Mouse (Mus musculus) forebrain, embryonic 12.5 days (tissue): ENCODE data around the gene Hist1h1t. TPM values are rescaled to one million over a fixed set of nuclear protein-coding genes. Genes with fewer than 3 reads are reported as not detected.

Experiments used
- ATAC-seq: fragments of 200-750 bp; cut with Nextera tagmentation; 2 replicates; pipeline ENCODE4 v1.8.0; 2017; ENCODE audit warnings: moderate TSS enrichment; ENCODE audit not compliant: low FRiP score
- H3K27ac ChIP-seq: fragments of 300-500 bp; sonication (generic); 2 replicates; pipeline ENCODE4 v1.5.1; 2016; ENCODE audit warnings: mild to moderate bottlenecking
- H3K27me3 ChIP-seq: fragments of 300-500 bp; sonication (generic); 2 replicates; pipeline ENCODE4 v1.6.1; 2016; ENCODE audit warnings: mild to moderate bottlenecking
- H3K36me3 ChIP-seq: fragments of 300-500 bp; sonication (generic); replicated peaks from 2 replicates; pipeline ENCODE4 v1.6.1; 2016; ENCODE audit warnings: mild to moderate bottlenecking
- H3K4me1 ChIP-seq: fragments of 300-500 bp; sonication (generic); 2 replicates; pipeline ENCODE4 v1.6.1; 2016
- H3K4me2 ChIP-seq: fragments of 300-500 bp; sonication (generic); 2 replicates; pipeline ENCODE4 v1.6.1; 2016; ENCODE audit warnings: mild to moderate bottlenecking, moderate library complexity
- H3K4me3 ChIP-seq: fragments of 300-500 bp; sonication (generic); replicated peaks from 2 replicates; pipeline ENCODE4 v1.5.1; 2016; ENCODE audit warnings: mild to moderate bottlenecking
- H3K9ac ChIP-seq: fragments of 300-500 bp; sonication (generic); 2 replicates; pipeline ENCODE4 v1.6.1; 2016; ENCODE audit warnings: mild to moderate bottlenecking
- H3K9me3 ChIP-seq: fragments of 300-500 bp; sonication (generic); 2 replicates; pipeline ENCODE4 v1.6.1; 2016
- WGBS: fragments of 180-500 bp; shearing (Covaris S2); methylation state at CpG from one replicate; pipeline ENCODE4 v1.1.7; 2016; 5-methylcytosine and 5-hydroxymethylcytosine counted together
- polyA plus RNA-seq: library from polyadenylated mRNA; unstranded; fragments of >200 nt; fragmentation: Nextera tagmentation; extraction: Ambion mirVana; gene quantifications from 2 replicates; pipeline ENCODE4 v1.2.1, GENCODE M21; 2016

Hist1h1t gene
- polyA plus RNA-seq, 1 experiment from 2014 or later = not detected

DNA sequence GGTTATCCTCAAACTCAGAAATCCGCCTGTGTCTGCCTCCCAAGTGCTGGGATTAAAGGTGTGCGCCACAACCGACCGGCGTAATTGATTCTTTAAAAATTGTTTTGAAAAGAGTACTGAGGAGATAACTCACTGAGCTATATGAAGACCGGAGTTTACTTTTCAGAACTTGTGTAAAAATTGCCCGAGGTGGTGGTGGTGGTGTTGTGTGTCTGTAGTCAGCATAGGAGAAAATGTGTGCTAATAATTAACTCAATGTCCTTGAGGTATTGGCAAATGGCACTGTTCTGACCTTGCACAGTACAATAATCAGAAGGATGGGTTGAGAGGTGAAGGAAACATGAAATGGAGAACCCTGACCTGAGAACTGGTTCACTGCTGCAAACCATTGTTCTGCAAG is 7.7 kb upstream of the Hist1h1t start:
- no peaks in the 10 kb centered on the region for H3K27me3 ChIP-seq
- H3K4me2 ChIP-seq = no peak overlapping the region
- ATAC-seq = no peak
- H3K36me3 ChIP-seq = no peaks in the 10 kb centered on the region
- H3K4me3 ChIP-seq = no peak overlapping the region
- no peak overlapping the region for H3K27ac ChIP-seq
- H3K9ac ChIP-seq = no peak overlapping the region
- no peaks in the 10 kb centered on the region for H3K9me3 ChIP-seq
- WGBS = 92% methylated on average over 7 of the region's 7 CpGs
- peaks cover 16% of the 10 kb centered on the region for H3K4me1 ChIP-seq

GRCm38 (mm10) chr13:23688956-23689355 is 6.7 kb upstream of the Hist1h1t start:
- Histone ChIP-seq H3K4me3 (no peak overlapping the region), H3K36me3 (no peaks in the 10 kb centered on the region)

DNA sequence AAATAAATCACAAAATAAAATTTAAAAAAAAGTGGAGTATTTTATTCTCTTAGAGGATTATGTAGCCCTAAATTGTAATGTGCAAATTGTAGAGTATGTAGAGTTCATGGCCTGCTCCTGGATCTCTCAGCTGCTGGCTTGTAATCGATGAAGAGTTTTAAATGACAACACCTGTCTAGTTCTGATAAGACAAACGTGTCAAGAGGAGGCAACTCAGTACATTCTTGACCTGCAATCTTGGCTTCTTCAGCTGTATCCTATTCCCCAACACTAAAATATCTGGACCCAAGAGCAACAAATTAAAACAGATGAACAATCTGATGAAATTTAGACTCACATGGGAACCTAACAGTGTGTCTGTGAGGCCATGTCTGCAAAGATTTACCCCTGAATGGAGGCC is 6.2 kb upstream of the Hist1h1t start:
- Histone ChIP-seq H3K4me2 (no peak overlapping the region), H3K27ac (no peak overlapping the region), H3K4me3 (no peak overlapping the region), H3K36me3 (no peaks in the 10 kb centered on the region), H3K27me3 (no peaks in the 10 kb centered on the region), H3K4me1 (peaks cover 13% of the 10 kb centered on the region), H3K9me3 (no peaks in the 10 kb centered on the region), H3K9ac (no peak overlapping the region)
- 79% methylated on average over 2 of the region's 2 CpGs for WGBS
- no peak for ATAC-seq

More at GRCm38 (mm10) chr13:23688956-23689355, 6.7 kb upstream of the Hist1h1t start:
- Histone ChIP-seq H3K9me3 (no peaks in the 10 kb centered on the region), H3K4me1 (peaks cover 13% of the 10 kb centered on the region), H3K27ac (no peak overlapping the region), H3K4me2 (no peak overlapping the region), H3K9ac (no peak overlapping the region), H3K27me3 (no peaks in the 10 kb centered on the region)
- 94% methylated on average over 2 of the region's 2 CpGs for WGBS
- ATAC-seq = no peak

- Histone ChIP-seq H3K27ac (no peak overlapping the region), H3K27me3 (no peaks in the 10 kb centered on the region), H3K36me3 (no peaks in the 10 kb centered on the region), H3K9me3 (no peaks in the 10 kb centered on the region), H3K4me2 (no peak overlapping the region), H3K4me1 (0 out of 2 replicates have a peak, but pooled peaks cover 9% of the 10 kb centered on the region), H3K9ac (no peak overlapping the region), H3K4me3 (no peak overlapping the region)
- no peak for ATAC-seq
- WGBS = 87% methylated on average over 6 of the region's 6 CpGs
These were observed 1.7 kb upstream of the Hist1h1t start for GRCm38 (mm10) chr13:23693856-23694440.

- no peaks in the 10 kb centered on the region for H3K27me3 ChIP-seq
- no peaks in the 10 kb centered on the region for H3K9me3 ChIP-seq
- no peak overlapping the region for H3K4me2 ChIP-seq
- no peak overlapping the region for H3K27ac ChIP-seq
- H3K9ac ChIP-seq = no peak overlapping the region
- H3K4me1 ChIP-seq = 0 out of 2 replicates have a peak, but pooled peaks cover 9% of the 10 kb centered on the region
- no peaks in the 10 kb centered on the region for H3K36me3 ChIP-seq
- no peak for ATAC-seq
- WGBS = 94% methylated on average over 9 of the region's 9 CpGs
- no peak overlapping the region for H3K4me3 ChIP-seq
These were observed 658 bp upstream of the Hist1h1t start for GRCm38 (mm10) chr13:23694956-23695355.

- WGBS = 69% methylated on average over 15 of the region's 15 CpGs
- no peak for ATAC-seq
- no peak overlapping the region for H3K4me2 ChIP-seq
These were observed 454 bp downstream of the Hist1h1t start for GRCm38 (mm10) chr13:23696061-23696474.

DNA sequence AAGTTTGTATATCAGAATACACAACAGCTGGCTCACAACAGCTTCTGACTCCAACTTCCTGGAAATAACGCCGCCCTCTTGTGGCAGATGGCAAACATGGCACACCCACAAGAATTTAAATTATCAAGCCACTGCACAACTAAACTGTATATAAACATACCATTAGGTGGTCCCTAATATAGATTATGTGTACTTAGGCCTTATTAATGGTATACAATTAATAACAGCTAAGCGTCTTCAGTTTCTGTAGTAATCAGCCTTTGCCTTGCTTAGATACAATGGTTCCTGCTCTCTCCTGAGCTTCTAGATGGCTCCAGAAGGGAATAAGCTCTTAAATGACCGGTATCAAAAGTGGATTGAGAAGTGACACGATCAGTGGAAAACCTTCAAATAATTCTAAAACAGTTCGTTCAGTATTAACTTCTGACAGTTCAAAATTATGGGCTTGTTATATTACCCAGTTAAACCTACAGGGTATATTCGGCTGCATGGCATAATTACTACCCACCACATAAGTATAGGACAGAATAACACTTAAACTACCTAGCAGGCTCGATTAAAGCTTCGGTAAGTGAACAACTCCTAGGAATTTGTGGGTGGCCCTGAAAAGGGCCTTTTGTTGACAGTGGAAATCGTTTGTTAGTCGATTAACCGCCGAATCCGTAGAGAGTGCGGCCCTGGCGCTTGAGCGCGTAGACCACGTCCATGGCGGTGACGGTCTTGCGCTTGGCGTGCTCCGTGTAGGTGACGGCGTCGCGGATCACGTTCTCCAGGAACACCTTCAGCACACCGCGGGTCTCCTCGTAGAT is 2.1 kb downstream of the Hist1h1t start:
- under 1% methylated on average over 25 of the region's 32 CpGs for WGBS
- H3K4me3 ChIP-seq = peak overlapping the region; percentile 48

More at GRCm38 (mm10) chr13:23696061-23696474, 454 bp downstream of the Hist1h1t start:
- Histone ChIP-seq H3K4me3 (no peak overlapping the region), H3K9me3 (no peaks in the 10 kb centered on the region), H3K27ac (no peak overlapping the region), H3K9ac (no peak overlapping the region), H3K27me3 (no peaks in the 10 kb centered on the region), H3K36me3 (no peaks in the 10 kb centered on the region), H3K4me1 (0 out of 2 replicates have a peak, but pooled peaks cover 9% of the 10 kb centered on the region)

GRCm38 (mm10) chr13:23698300-23698693 is 2.7 kb downstream of the Hist1h1t start, which contains the start of gene Hist1h4c:
Gene Hist1h4c (minus strand): TSS chr13:23698454.
- WGBS = 0% methylated on average over 22 of the region's 22 CpGs
- peak within 1 kb of the TSS; percentile 73 for H3K4me2 ChIP-seq
- H3K4me1 ChIP-seq = 0 out of 2 replicates have a peak, but pooled peaks cover 9% of the 10 kb centered on the region
- peak within 1 kb of the TSS; percentile 48 for H3K4me3 ChIP-seq
- H3K27me3 ChIP-seq = no peaks in the 10 kb centered on the region
- no peaks in the 10 kb centered on the region for H3K9me3 ChIP-seq
- ATAC-seq = peak; percentile 96
- no peaks in the 10 kb centered on the region for H3K36me3 ChIP-seq
- H3K9ac ChIP-seq = peak within 1 kb of the TSS; percentile 59
- peak within 1 kb of the TSS; percentile 96 for H3K27ac ChIP-seq

More for the DNA sequence above, 2.1 kb downstream of the Hist1h1t start:
- 0 out of 2 replicates have a peak, but pooled peaks cover 9% of the 10 kb centered on the region for H3K4me1 ChIP-seq
- ATAC-seq = peak; percentile 64
- peak overlapping the region; percentile 59 for H3K9ac ChIP-seq
- H3K27ac ChIP-seq = peak overlapping the region; percentile 96
- peak overlapping the region; percentile 73 for H3K4me2 ChIP-seq
- no peaks in the 10 kb centered on the region for H3K9me3 ChIP-seq
- H3K36me3 ChIP-seq = no peaks in the 10 kb centered on the region
- H3K27me3 ChIP-seq = no peaks in the 10 kb centered on the region

DNA sequence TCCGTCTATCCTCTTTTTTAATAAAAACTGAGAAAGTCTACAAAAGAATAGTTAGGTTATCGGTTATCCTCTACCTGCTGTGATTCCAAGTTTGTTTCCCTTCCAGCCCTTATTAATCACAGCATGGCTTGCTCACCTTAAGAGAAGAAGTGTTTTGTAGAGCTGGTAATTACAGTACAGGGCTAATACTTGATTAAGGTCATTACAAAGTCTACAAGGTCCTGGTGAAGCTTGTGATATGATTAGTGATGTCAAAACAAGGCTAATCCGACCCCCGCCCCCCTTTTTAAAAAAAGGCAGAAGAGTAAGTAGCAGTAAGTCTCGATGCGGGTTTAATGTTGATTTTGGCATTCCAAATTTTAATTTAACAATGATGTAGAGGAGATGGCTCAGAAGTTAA is 3.4 kb downstream of the Hist1h1t start:
- peak overlapping the region; percentile 96 for H3K27ac ChIP-seq
- H3K4me2 ChIP-seq = peak overlapping the region; percentile 73
- H3K4me1 ChIP-seq = 0 out of 2 replicates have a peak, but pooled peaks cover 9% of the 10 kb centered on the region
- no peak overlapping the region for H3K4me3 ChIP-seq
- H3K27me3 ChIP-seq = no peaks in the 10 kb centered on the region
- no peak for ATAC-seq
- no peak overlapping the region for H3K9ac ChIP-seq
- WGBS = 49% methylated on average over 6 of the region's 6 CpGs
- H3K9me3 ChIP-seq = no peaks in the 10 kb centered on the region
- H3K36me3 ChIP-seq = no peaks in the 10 kb centered on the region

DNA sequence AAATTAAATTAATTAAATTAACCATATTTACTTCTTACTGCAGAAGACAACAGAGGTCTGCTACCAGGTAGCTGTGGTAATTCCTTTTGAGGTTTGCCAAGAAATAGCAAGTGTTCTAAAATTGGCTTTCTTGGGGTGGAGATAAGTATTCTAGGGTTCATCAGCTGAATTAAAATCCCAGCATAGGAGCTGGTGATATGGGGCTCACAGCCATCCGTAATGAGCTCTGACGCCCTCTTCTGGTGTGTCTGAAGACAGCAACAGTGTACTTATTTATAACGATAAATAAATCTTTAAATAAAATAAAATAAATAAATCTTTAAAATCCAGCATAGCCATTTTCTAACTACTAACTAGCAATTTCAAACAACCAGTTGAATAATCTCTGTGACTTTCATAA is 4.2 kb downstream of the Hist1h1t start:
- Histone ChIP-seq H3K27ac (no peak overlapping the region), H3K9ac (no peak overlapping the region), H3K4me2 (no peak overlapping the region), H3K4me3 (no peak overlapping the region), H3K36me3 (no peaks in the 10 kb centered on the region), H3K4me1 (0 out of 2 replicates have a peak, but pooled peaks cover 9% of the 10 kb centered on the region), H3K9me3 (no peaks in the 10 kb centered on the region), H3K27me3 (no peaks in the 10 kb centered on the region)
- no peak for ATAC-seq
- WGBS = 77% methylated on average over 3 of the region's 3 CpGs

GRCm38 (mm10) chr13:23700786-23701520 is 5.3 kb downstream of the Hist1h1t start:
- Histone ChIP-seq H3K4me1 (0 out of 2 replicates have a peak, but pooled peaks cover 7% of the 10 kb centered on the region), H3K36me3 (no peaks in the 10 kb centered on the region), H3K4me3 (no peak overlapping the region), H3K27me3 (no peaks in the 10 kb centered on the region), H3K27ac (no peak overlapping the region), H3K9me3 (no peaks in the 10 kb centered on the region), H3K4me2 (no peak overlapping the region), H3K9ac (no peak overlapping the region)
- whole genome bisulfite sequencing = 32% methylated on average over 8 of the region's 8 CpGs
- peak; percentile 31; the same call in 1 of the 2 replicates for ATAC-seq

DNA sequence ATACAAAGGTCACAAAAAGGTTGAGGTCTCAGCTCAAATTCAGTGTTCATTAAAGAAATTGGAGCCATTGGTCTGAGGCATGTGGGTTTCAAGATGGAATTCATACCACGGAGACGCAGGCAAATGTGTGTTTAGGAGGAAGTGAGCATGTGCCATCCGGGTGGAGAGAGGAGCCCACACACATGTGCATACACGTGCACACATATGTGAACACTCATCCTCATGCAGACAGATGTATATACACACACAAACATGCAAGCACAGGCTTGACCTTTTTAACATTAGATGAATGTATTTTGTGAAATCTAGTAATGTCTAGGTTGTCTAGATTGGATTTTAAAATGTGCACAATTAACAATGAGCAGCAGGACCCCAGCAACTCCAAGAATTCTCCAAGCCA is 6.6 kb downstream of the Hist1h1t start:
- H3K27ac ChIP-seq = no peak overlapping the region
- H3K27me3 ChIP-seq = no peaks in the 10 kb centered on the region
- 0 out of 2 replicates have a peak, but pooled peaks cover 5% of the 10 kb centered on the region for H3K4me1 ChIP-seq
- H3K36me3 ChIP-seq = no peaks in the 10 kb centered on the region
- ATAC-seq = no peak
- 89% methylated on average over 4 of the region's 4 CpGs for WGBS
- H3K4me3 ChIP-seq = no peak overlapping the region
- H3K9me3 ChIP-seq = no peaks in the 10 kb centered on the region
- no peak overlapping the region for H3K4me2 ChIP-seq
- no peak overlapping the region for H3K9ac ChIP-seq
